Mouse (Mus musculus): ENCODE data around the gene Acot13. TPM values are rescaled to one million over a fixed set of nuclear protein-coding genes. Genes with fewer than 3 reads are reported as not detected.
"Not testable (repeated sequence)": the region's sequence is repeated elsewhere in the genome, so short reads cannot be mapped to it uniquely, and the experiment has no call there.

Gene Acot13
- polyA plus RNA-seq, 1 experiment from 2014 or later, result 201 TPM

GRCm38 (mm10) chr13:24837765-24838164 lies 6.4 kb upstream of the Acot13 start:
- H3K9ac ChIP-seq (ENCODE audit: low read depth, low read length); H3K4me2 ChIP-seq (ENCODE audit: low read depth, low read length); H3K27me3 ChIP-seq (replicated peaks; ENCODE audit: control insufficient read depth, insufficient read depth, low read length); H3K36me3 ChIP-seq (ENCODE audit: control insufficient read depth, insufficient read depth, low read length); H3K27ac ChIP-seq (ENCODE audit: low read length); H3K4me3 ChIP-seq (ENCODE audit: low read length); H3K9me3 ChIP-seq (ENCODE audit: control insufficient read depth, low read length); ATAC-seq: not testable (repeated sequence)
- H3K4me1 ChIP-seq (ENCODE audit: control insufficient read depth, insufficient read depth, low read length), result peaks cover 15% of the 10 kb centered on the region
- 88% methylated on average over 8 of the region's 8 CpGs for WGBS

GRCm38 (mm10) chr13:24832811-24833155 lies 1.4 kb upstream of the Acot13 start:
- WGBS, result 21% methylated on average over 2 of the region's 2 CpGs
- H3K9ac ChIP-seq (ENCODE audit: low read depth, low read length), result peak overlapping the region; percentile 97
- no peaks in the 10 kb centered on the region for H3K27me3 ChIP-seq (replicated peaks; ENCODE audit: control insufficient read depth, insufficient read depth, low read length)
- peak overlapping the region; percentile 87 for H3K4me2 ChIP-seq (ENCODE audit: low read depth, low read length)
- H3K9me3 ChIP-seq (ENCODE audit: control insufficient read depth, low read length), result no peaks in the 10 kb centered on the region
- H3K27ac ChIP-seq (ENCODE audit: low read length), result peak overlapping the region; percentile 96
- peaks cover 10% of the 10 kb centered on the region for H3K4me1 ChIP-seq (ENCODE audit: control insufficient read depth, insufficient read depth, low read length)
- ATAC-seq, result no peak
- peak overlapping the region; percentile 93 for H3K4me3 ChIP-seq (ENCODE audit: low read length)
- no peaks in the 10 kb centered on the region; the same call in 1 of the 2 replicates for H3K36me3 ChIP-seq (ENCODE audit: control insufficient read depth, insufficient read depth, low read length)

- H3K27me3 ChIP-seq (replicated peaks; ENCODE audit: control insufficient read depth, insufficient read depth, low read length), result no peaks in the 10 kb centered on the region
- H3K9me3 ChIP-seq (ENCODE audit: control insufficient read depth, low read length), result no peaks in the 10 kb centered on the region
- H3K36me3 ChIP-seq (ENCODE audit: control insufficient read depth, insufficient read depth, low read length), result no peaks in the 10 kb centered on the region; the same call in 1 of the 2 replicates
- peak overlapping the region; percentile 97 for H3K9ac ChIP-seq (ENCODE audit: low read depth, low read length)
- WGBS, result 3% methylated on average over 21 of the region's 21 CpGs
- no peak for ATAC-seq
- H3K4me2 ChIP-seq (ENCODE audit: low read depth, low read length), result peak overlapping the region; percentile 87
- H3K4me3 ChIP-seq (ENCODE audit: low read length), result peak overlapping the region; percentile 93
- H3K27ac ChIP-seq (ENCODE audit: low read length), result peak overlapping the region; percentile 96
- peaks cover 10% of the 10 kb centered on the region for H3K4me1 ChIP-seq (ENCODE audit: control insufficient read depth, insufficient read depth, low read length)
Observed at GRCm38 (mm10) chr13:24832131-24832810, 931 bp upstream of the Acot13 start.

- Histone ChIP-seq H3K4me1 (ENCODE audit: control insufficient read depth, insufficient read depth, low read length) (peaks cover 10% of the 10 kb centered on the region), H3K27me3 (replicated peaks; ENCODE audit: control insufficient read depth, insufficient read depth, low read length) (no peaks in the 10 kb centered on the region), H3K4me3 (ENCODE audit: low read length) (peak overlapping the region; percentile 93), H3K36me3 (ENCODE audit: control insufficient read depth, insufficient read depth, low read length) (no peaks in the 10 kb centered on the region), H3K9me3 (ENCODE audit: control insufficient read depth, low read length) (no peaks in the 10 kb centered on the region), H3K4me2 (ENCODE audit: low read depth, low read length) (peak overlapping the region; percentile 59), H3K9ac (ENCODE audit: low read depth, low read length) (peak overlapping the region; percentile 72), H3K27ac (ENCODE audit: low read length) (peak overlapping the region; percentile 81)
- 2% methylated on average over 20 of the region's 20 CpGs for WGBS
- ATAC-seq, result no peak
Observed at GRCm38 (mm10) chr13:24830756-24831352, 486 bp downstream of the Acot13 start.

- Histone ChIP-seq H3K36me3 (ENCODE audit: control insufficient read depth, insufficient read depth, low read length) (no peaks in the 10 kb centered on the region), H3K4me3 (ENCODE audit: low read length) (no peak overlapping the region), H3K27me3 (replicated peaks; ENCODE audit: control insufficient read depth, insufficient read depth, low read length) (no peaks in the 10 kb centered on the region), H3K4me1 (ENCODE audit: control insufficient read depth, insufficient read depth, low read length) (no peaks in the 10 kb centered on the region), H3K4me2 (ENCODE audit: low read depth, low read length) (no peak overlapping the region), H3K9ac (ENCODE audit: low read depth, low read length) (no peak overlapping the region), H3K9me3 (ENCODE audit: control insufficient read depth, low read length) (no peaks in the 10 kb centered on the region), H3K27ac (ENCODE audit: low read length) (no peak overlapping the region)
- WGBS, result 69% methylated on average over 7 of the region's 7 CpGs
- no peak for ATAC-seq
Observed at GRCm38 (mm10) chr13:24826116-24826515, 5.2 kb downstream of the Acot13 start.

- H3K27me3 ChIP-seq (replicated peaks; ENCODE audit: control insufficient read depth, insufficient read depth, low read length), result no peaks in the 10 kb centered on the region
- whole genome bisulfite sequencing, result 83% methylated on average over 4 of the region's 4 CpGs
Observed at GRCm38 (mm10) chr13:24825587-24825986, 5.8 kb downstream of the Acot13 start.

GRCm38 (mm10) chr13:24824647-24825046 lies 6.7 kb downstream of the Acot13 start:
- Histone ChIP-seq H3K4me3 (ENCODE audit: low read length) (no peak overlapping the region), H3K4me2 (ENCODE audit: low read depth, low read length) (no peak overlapping the region), H3K9ac (ENCODE audit: low read depth, low read length) (no peak overlapping the region), H3K9me3 (ENCODE audit: control insufficient read depth, low read length) (no peaks in the 10 kb centered on the region), H3K27me3 (replicated peaks; ENCODE audit: control insufficient read depth, insufficient read depth, low read length) (no peaks in the 10 kb centered on the region), H3K4me1 (ENCODE audit: control insufficient read depth, insufficient read depth, low read length) (no peaks in the 10 kb centered on the region), H3K36me3 (ENCODE audit: control insufficient read depth, insufficient read depth, low read length) (no peaks in the 10 kb centered on the region), H3K27ac (ENCODE audit: low read length) (no peak overlapping the region)
- ATAC-seq, result no peak
- 86% methylated on average over 4 of the region's 4 CpGs for WGBS

More at GRCm38 (mm10) chr13:24825587-24825986, 5.8 kb downstream of the Acot13 start:
- Histone ChIP-seq H3K9me3 (ENCODE audit: control insufficient read depth, low read length) (no peaks in the 10 kb centered on the region), H3K4me1 (ENCODE audit: control insufficient read depth, insufficient read depth, low read length) (no peaks in the 10 kb centered on the region), H3K27ac (ENCODE audit: low read length) (no peak overlapping the region), H3K9ac (ENCODE audit: low read depth, low read length) (no peak overlapping the region), H3K4me3 (ENCODE audit: low read length) (no peak overlapping the region), H3K4me2 (ENCODE audit: low read depth, low read length) (no peak overlapping the region), H3K36me3 (ENCODE audit: control insufficient read depth, insufficient read depth, low read length) (no peaks in the 10 kb centered on the region)
- ATAC-seq, result no peak

GRCm38 (mm10) chr13:24822663-24823343 lies 8.5 kb downstream of the Acot13 start:
- Histone ChIP-seq H3K4me2 (ENCODE audit: low read depth, low read length) (no peak overlapping the region), H3K27ac (ENCODE audit: low read length) (no peak overlapping the region), H3K9me3 (ENCODE audit: control insufficient read depth, low read length) (no peaks in the 10 kb centered on the region), H3K4me3 (ENCODE audit: low read length) (no peak overlapping the region), H3K9ac (ENCODE audit: low read depth, low read length) (no peak overlapping the region), H3K27me3 (replicated peaks; ENCODE audit: control insufficient read depth, insufficient read depth, low read length) (no peaks in the 10 kb centered on the region), H3K36me3 (ENCODE audit: control insufficient read depth, insufficient read depth, low read length) (no peaks in the 10 kb centered on the region), H3K4me1 (ENCODE audit: control insufficient read depth, insufficient read depth, low read length) (no peaks in the 10 kb centered on the region)
- no peak for ATAC-seq
- 89% methylated on average over 16 of the region's 16 CpGs for WGBS

GRCm38 (mm10) chr13:24819931-24820330 lies 11.4 kb downstream of the Acot13 start:
- H3K9me3 ChIP-seq (ENCODE audit: control insufficient read depth, low read length), result no peaks in the 10 kb centered on the region
- WGBS, result 86% methylated on average over 1 of the region's 1 CpGs
- no peaks in the 10 kb centered on the region for H3K4me1 ChIP-seq (ENCODE audit: control insufficient read depth, insufficient read depth, low read length)
- ATAC-seq, result no peak
- no peak overlapping the region for H3K4me3 ChIP-seq (ENCODE audit: low read length)
- no peaks in the 10 kb centered on the region for H3K27me3 ChIP-seq (replicated peaks; ENCODE audit: control insufficient read depth, insufficient read depth, low read length)
- H3K27ac ChIP-seq (ENCODE audit: low read length), result no peak overlapping the region
- H3K9ac ChIP-seq (ENCODE audit: low read depth, low read length), result no peak overlapping the region
- H3K4me2 ChIP-seq (ENCODE audit: low read depth, low read length), result no peak overlapping the region
- no peaks in the 10 kb centered on the region for H3K36me3 ChIP-seq (ENCODE audit: control insufficient read depth, insufficient read depth, low read length)
